Mouse (Mus musculus) testis, adult 2 months (tissue): ENCODE measurements around the gene Xlr4b. TPM values are rescaled to one million over a fixed set of nuclear protein-coding genes. Genes with fewer than 3 reads are reported as not detected.

Experiments used
- polyA plus RNA-seq: library from polyadenylated mRNA; depleted of rRNA; stranded (reverse); fragments of >200 nt; gene quantifications from 2 replicates; pipeline ENCODE4 v1.2.3, GENCODE M21; 2012; rRNA removed

Xlr4b gene
- polyA plus RNA-seq, 1 experiment, result 1.4 TPM

Other genes starting within 250 kb of the Xlr4b start
- 14.0 and 14.2 TPM in 2 replicates for gene Zfp185, start 227.0 kb upstream of the Xlr4b start, polyA plus RNA-seq
- 1.7 and 2.0 TPM in 2 replicates for gene Pnma5, start 177.2 kb upstream of the Xlr4b start, polyA plus RNA-seq
- gene Pnma3, start 149.5 kb upstream of the Xlr4b start, polyA plus RNA-seq, result 0.10 and 0.16 TPM in 2 replicates
- gene Xlr4a, start 131.9 kb upstream of the Xlr4b start, polyA plus RNA-seq, result 0.59 and 1.1 TPM in 2 replicates
- gene Xlr3a, start 117.2 kb upstream of the Xlr4b start, polyA plus RNA-seq, result 0.70 and 1.7 TPM in 2 replicates
- gene Gm14685, start 97.3 kb upstream of the Xlr4b start, polyA plus RNA-seq, result 1.9 and 2.2 TPM in 2 replicates
- 0.91 and 1.4 TPM in 2 replicates for gene Xlr5b, start 65.5 kb upstream of the Xlr4b start, polyA plus RNA-seq
- 1.2 and 2.5 TPM in 2 replicates for gene DXBay18, start 64.9 kb upstream of the Xlr4b start, polyA plus RNA-seq
- gene Spin2d, start 37.3 kb upstream of the Xlr4b start, polyA plus RNA-seq, result 0.91 and 1.3 TPM in 2 replicates
- gene Xlr3b, start 22.1 kb upstream of the Xlr4b start, polyA plus RNA-seq, result 0.76 and 0.90 TPM in 2 replicates
- 3.6 and 3.8 TPM in 2 replicates for gene F8a, start 14.0 kb downstream of the Xlr4b start, polyA plus RNA-seq
- gene Xlr4c, start 28.8 kb downstream of the Xlr4b start, polyA plus RNA-seq, result 0.97 and 2.3 TPM in 2 replicates
- 0.51 and 1.0 TPM in 2 replicates for gene Xlr3c, start 51.1 kb downstream of the Xlr4b start, polyA plus RNA-seq
- 0.71 and 1.1 TPM in 2 replicates for gene Xlr5a, start 78.6 kb downstream of the Xlr4b start, polyA plus RNA-seq
- 0.99 and 1.1 TPM in 2 replicates for gene Xlr5c, start 78.6 kb downstream of the Xlr4b start, polyA plus RNA-seq
- gene Gm45015, start 122.5 kb downstream of the Xlr4b start, polyA plus RNA-seq, result 0.29 and 0.48 TPM in 2 replicates
- 5.3 and 7.4 TPM in 2 replicates for gene Zfp275, start 128.3 kb downstream of the Xlr4b start, polyA plus RNA-seq
- 0.93 and 1.6 TPM in 2 replicates for gene Gm18336, start 184.4 kb downstream of the Xlr4b start, polyA plus RNA-seq
- 0.14 and 0.19 TPM in 2 replicates for gene Zfp92, start 196.8 kb downstream of the Xlr4b start, polyA plus RNA-seq
- not detected in 2 replicates for gene Trex2, start 221.0 kb downstream of the Xlr4b start, polyA plus RNA-seq
- 26.9 and 34.0 TPM in 2 replicates for gene Haus7, start 244.7 kb downstream of the Xlr4b start, polyA plus RNA-seq